Mouse (Mus musculus) brain, adult 10 weeks (tissue): Measurements from ENCODE around the gene Slc26a8. TPM values are rescaled to one million over a fixed set of nuclear protein-coding genes. Genes with fewer than 3 reads are reported as not detected.

Experiments
- polyA plus RNA-seq: library from polyadenylated mRNA; stranded (reverse); fragments of 350-450 nt; fragmentation: Illumina TruSeq; extraction: RNeasy Lipid Tissue Mini Kit (QIAGEN cat#74804); gene quantifications from one replicate; pipeline ENCODE4 v1.2.3, GENCODE M21; 2015; ENCODE audit warnings: low read depth, low replicate concordance

Gene Slc26a8
- 5.1 TPM for polyA plus RNA-seq

GRCm38 (mm10) chr17:28689586-28690283 lies at the start of gene Slc26a8:
Slc26a8 (minus strand) TSS chr17:28690233.

GRCm38 (mm10) chr17:28725783-28726182 lies 35.8 kb upstream of the Slc26a8 start, which contains the start of gene AC170998.1:
AC170998.1 (plus strand) TSS chr17:28726083.

GRCm38 (mm10) chr17:28690776-28691686 lies 998 bp upstream of the Slc26a8 start, which contains the start of gene Mapk14:
Mapk14 (plus strand) TSS chr17:28691329.

DNA sequence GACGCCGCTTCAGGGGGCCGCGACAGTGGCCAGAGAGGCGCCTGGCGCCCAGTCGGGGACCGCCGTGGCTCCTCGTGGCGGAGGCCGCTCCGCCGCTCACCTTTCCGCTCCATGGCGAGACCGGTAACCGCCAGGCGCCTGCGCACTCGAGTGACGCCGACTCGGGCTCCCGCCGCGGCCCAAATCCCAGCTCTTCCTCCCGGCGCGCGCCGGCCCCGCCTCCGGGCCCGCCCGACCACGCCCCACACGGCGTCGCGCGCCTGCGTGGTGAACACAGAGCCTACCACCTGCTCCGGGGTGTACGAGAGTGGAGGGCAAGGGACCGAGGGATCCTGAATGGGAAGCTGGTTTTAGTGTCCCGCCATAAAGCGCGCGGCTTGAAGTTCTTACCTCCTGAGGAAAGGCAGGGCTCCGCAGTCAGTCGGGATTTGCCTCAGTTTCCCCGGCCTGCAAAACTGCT lies 67.7 kb downstream of the Slc26a8 start, which contains the start of gene Srpk1:
TSS of gene Srpk1 (minus strand) at position 410 of the 460 bp plus-strand sequence.

Other genes with a start within 250 kb of the Slc26a8 start
- 18.4 TPM for gene Fkbp5, start 172.7 kb downstream of the Slc26a8 start, polyA plus RNA-seq
- not detected for gene Armc12, start 159.4 kb downstream of the Slc26a8 start, polyA plus RNA-seq
- not detected for gene Clpsl2, start 140.8 kb downstream of the Slc26a8 start, polyA plus RNA-seq
- not detected for gene Clps, start 129.5 kb downstream of the Slc26a8 start, polyA plus RNA-seq
- 5.4 TPM for gene Lhfpl5, start 114.6 kb downstream of the Slc26a8 start, polyA plus RNA-seq
- 63.2 TPM for gene Srpk1, start 67.5 kb downstream of the Slc26a8 start, polyA plus RNA-seq
- 74.2 TPM for gene Mapk14, start 1.1 kb upstream of the Slc26a8 start, polyA plus RNA-seq
- 1.5 TPM for gene AC170998.1, start 35.9 kb upstream of the Slc26a8 start, polyA plus RNA-seq
- 0.76 TPM for gene Mapk13, start 79.1 kb upstream of the Slc26a8 start, polyA plus RNA-seq
- 24.6 TPM for gene Brpf3, start 110.9 kb upstream of the Slc26a8 start, polyA plus RNA-seq
- 0.25 TPM for gene Pnpla1, start 168.2 kb upstream of the Slc26a8 start, polyA plus RNA-seq
- gene 4930539E08Rik, start 225.1 kb upstream of the Slc26a8 start, polyA plus RNA-seq, result 4.6 TPM